Mouse (Mus musculus) kidney, postnatal 14 days (tissue): ENCODE measurements at regions not wholly inside any gene's neighbourhood (a gene's known extent, or its start where the extent isn't known, plus 50 kb on each side); places are given as distances from the start of the nearest gene placed in this dataset.

Experiments used
- DNase-seq: peaks from one replicate; pipeline ENCODE4 v3.0.0; 2022; ENCODE audit warnings: mixed read lengths

DNA sequence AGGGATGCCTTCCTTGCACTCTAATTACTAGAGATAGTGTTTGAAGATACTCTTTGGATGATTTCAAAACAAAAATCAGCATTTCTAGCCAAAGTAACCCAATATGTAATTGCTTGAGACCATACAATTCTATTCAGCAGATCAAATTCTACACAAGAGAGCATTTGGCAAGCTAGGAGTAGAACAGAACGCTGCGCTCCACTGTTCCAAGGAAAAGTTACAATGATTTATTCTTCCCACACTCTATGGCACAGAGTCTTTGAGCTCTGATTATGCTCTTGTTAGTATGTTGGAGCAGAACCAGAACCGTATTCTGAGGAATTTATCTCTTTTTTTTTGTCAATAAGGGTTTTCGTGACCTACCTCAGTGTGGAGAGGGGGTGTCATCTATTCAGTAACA lies 130.2 kb upstream of the Itga1 start:
- DNase-seq: no peak

DNA sequence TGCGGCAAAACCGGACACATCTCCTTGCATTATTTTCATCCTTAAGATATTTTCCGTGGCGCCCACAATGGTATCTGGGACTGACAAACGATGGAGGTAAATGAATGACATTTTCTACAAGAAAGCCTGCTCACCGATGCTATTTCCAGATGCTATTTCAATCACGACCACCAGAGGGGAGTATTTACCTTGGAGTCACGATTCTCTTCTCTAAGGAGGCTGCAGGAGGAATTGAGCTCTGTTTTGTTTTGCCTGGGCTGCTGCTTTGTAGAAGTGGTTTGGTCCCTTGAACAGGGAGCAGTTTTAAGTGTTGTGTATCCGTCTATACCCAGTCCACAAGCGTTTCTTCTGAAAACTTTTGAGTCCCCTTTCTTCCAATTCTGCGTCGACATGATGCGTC lies 128.7 kb upstream of the Itga1 start:
- peak; percentile 71 for DNase-seq

DNA sequence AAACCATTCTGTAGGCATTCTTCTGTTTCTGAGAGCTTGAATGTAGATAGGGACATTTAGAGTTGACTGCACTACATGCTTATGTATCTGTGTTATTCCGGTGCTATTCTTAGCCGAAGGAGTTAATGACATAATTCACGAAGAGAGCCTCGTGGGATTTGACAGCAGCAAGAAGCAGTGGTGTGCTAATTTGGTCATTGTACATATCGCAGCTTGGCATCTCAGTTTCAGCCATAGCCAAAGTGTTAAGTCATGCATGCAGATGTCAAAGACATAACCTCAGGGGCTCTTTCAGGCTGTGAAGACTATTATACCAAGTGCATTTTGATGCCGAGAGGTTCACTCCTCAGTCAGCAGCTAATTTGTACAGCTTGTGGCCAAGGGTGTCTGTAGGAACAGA lies 125.1 kb upstream of the Itga1 start:
- no peak for DNase-seq

DNA sequence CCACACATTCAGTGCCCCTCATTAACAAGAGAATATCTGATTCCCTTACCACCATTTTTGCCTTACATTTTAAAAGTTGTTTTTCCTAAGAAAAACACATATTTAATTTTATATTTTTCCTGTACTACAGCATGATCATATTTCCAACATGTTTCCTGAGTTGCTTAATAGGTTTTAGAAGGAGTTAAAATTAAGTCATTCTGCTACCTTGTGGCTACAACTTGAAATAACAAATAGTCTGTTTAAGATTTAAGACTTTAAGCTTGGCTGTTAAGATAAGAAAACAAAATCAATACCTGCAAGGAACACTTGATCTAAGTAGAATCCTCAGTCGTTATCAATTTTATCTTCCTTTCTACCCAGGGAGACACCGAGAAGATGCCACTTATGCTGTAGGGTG lies 117.9 kb upstream of the Itga1 start:
- DNase-seq: no peak

DNA sequence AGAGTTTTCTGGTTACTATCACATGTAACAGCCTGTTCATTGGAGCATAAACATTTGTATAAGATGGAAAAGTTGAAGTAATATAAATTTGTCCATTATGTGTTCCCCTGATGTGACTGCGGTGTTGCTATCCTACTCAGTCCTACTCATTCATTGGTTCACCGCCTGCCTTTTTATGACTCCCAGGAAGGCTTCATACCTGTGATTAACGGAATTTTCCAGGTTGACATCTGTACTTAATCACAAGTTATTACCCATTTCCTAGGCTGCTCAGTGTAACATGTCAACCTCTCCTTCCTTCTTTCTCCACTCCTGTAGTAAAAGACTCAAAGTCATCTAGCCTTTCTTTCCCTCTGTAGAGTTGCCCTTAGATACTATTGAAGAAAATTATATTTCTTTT lies 109.5 kb upstream of the Itga1 start:
- no peak for DNase-seq

DNA sequence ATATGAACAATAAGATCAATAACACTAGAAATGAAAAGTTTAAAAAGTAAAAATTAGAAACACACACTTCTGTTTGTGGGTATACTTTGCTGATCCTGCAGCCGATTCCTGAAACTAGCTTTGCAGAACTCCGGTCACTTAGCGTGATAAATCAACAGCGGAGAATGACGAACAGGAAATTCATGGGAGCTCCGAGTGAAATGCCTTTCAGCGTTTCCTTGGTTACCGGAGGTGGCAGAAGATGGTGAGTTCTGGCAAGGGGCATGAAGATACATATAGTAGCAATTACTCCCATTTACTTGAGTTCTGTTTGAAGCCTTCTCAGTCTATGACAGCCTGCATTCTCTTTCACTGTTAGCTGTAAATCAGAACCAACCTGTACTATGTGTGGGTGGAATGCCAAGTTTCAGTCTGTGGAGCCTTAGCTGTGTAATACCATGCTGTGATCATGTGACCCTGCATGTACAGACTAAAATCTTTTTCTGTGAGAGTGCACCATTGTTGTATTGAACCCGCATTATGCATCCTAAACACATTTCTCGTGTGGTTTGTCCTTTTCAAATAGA lies 109.0 kb upstream of the Itga1 start:
- peak; percentile 30 for DNase-seq

DNA sequence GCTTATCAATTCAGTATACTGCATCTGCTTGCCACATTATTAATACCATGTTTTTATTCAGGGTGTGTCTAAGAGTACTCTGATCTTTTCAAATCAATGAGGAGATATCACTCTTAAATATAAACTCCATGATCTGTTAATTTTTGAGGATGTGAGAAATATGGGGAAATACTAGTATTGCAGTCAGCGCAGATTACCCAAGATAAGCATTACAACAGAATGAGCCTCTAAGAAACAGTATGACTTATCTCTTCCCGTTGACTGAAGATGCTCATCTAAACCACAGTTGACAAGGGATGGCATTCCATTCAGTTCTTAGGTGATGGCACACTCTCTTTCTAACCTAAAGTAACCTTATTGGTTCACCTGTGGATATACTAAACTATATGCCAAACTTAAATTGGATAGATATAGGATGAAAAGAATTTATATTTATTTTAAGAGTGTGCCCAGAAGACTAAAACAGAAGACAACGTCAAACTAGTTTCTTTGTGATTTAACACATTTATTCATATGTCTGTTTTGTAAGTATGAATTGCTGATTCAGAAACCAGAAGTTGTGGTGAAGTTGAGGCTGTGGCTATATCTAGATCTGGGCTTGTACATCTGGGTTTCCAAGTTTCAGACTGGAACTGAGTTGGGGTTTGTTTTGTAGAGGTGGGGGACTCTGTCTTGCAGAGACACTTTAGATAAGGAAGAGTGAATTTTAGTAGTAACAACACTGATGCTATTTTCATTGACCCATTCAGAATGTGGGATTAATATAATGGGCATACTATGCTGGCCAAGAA lies 107.8 kb upstream of the Itga1 start:
- no peak for DNase-seq

DNA sequence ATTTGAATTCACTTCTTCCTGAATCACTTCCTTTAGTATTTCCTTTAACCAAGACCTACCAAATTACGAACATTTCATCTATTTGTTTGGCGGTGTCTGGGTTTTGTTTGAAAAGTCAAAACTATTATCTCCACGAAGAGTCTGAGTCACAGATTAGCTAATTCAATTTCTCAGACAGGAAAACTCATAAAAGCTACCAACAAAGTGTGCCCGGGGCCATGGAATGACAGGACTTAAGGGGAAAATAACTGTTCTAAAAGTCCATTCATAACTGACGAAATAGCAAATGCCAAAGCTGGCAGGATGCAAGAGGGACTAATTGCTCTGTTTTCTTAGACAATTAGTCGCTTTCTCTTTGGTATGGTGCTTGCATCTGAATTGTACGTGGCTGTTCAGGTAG lies 105.0 kb upstream of the Itga1 start:
- no peak for DNase-seq

DNA sequence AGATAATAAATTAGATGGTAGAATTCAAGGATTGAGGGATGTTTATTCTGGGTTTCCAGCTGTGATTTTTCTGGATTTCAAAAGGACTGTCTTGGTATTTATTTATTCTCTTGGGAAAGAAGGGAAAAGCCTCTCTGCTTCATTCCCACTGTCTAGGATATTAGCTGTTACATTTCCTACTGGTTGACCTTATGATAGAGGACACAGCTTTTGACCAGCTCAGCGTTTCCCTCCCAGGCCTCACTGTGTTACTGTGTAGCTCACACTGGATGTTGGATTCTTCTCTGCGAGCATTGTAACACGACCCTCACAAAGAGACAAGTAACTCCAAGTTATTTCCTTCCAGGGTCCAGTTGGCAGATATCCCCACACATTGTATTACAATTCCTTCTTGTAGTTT lies 97.4 kb upstream of the Itga1 start:
- peak; percentile 67 for DNase-seq

DNA sequence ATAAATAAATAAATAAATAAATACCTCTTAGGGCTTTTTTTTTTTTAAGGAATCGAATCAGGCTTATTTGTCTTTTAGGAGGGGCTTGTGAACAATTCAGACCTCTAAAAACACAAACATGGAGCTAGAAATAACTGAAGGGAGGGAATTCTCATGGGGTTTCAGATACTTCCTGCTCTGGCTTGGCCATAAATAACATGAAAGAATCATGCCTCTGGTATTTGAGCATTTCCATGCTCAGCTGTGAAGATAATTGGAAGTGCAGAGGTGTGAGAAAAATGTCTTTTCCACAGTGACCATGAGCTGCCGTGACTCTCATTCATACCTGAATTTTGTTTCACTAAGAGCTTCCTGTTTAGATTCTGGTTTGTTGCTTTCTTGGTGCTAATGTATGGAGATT lies 86.3 kb upstream of the Itga1 start:
- DNase-seq: peak; percentile 5

DNA sequence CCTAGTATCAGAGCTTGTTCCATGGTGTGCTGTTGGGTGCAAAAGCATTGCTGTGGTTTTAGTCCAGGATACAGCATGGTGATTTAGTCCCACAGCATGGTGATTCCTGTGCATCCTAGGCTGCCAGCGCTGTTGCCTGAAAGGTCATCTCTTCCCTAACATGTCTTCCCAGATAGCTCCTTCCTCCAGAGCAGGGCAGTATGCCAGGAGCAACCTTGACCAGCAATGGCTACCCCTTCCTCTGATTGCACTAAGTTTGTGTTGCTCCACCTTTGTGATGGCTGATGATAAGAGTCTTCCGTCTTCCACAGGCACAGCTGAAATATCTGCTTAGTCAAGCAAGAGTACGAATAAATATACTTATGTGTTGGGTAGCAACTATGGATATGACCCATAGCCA lies 85.6 kb upstream of the Itga1 start:
- DNase-seq: no peak

DNA sequence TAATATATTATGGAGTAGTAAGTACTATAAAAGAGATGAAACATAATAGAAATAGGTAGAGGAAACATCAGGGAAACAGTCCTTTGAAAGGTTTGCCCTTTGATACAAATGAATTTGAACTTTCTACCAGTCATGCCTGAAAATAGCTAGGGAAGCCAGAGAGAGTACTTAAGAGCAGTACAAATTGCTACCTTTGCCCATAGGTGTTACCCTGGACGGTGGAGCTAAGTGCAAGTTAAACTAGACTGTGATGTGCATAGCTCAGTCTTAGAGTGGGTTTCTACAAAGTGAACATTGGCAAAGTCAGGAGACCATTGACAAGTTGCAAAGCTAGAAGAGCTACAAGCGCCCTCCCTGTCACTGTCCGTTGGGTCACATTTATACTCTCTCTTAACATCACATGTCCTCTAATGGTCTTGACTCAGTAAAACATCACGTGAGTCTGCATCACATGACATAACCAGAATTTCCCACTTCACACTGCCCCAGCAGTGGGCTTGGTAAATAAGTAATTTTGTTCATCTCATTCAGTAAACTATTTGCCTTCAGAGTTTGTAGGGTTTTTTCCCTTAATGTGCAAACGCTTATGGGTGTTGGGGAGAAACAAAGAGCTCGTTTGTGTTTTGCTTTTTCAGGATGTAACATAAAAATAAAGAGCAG lies 80.6 kb upstream of the Itga1 start:
- no peak for DNase-seq

DNA sequence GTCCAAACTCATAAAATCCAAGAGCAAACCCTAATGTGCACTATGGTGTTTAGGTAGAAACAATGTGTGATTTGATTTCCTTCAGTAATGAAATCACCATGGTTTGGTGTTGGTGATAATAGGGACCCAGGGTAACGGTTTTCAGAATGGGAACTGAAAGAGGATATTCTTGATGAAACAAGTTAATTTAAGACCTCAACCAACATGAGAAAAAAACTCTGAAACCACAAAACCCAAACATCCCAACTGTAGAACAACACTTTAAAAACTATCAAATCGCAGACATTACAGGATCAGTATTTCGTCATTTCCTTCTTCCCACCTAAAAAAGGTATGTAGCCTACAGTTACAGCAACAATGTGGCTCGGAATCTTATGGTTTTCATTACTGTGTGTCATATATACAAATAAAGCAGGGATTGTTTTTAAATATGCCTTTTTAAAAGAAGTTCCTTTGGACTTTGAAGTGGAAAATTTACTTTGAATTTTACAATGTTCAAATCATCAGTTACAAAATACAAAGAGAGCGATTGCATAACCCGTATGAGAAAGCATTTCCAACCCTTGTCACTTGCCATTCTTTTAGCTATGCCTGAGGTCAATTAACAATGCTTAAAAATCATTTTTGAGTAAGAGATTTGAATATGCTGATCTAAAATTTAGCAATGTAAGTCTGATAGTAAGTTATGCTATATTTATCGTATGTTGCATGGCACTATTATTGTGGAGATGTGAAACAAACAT lies 76.6 kb upstream of the Itga1 start:
- no peak for DNase-seq

DNA sequence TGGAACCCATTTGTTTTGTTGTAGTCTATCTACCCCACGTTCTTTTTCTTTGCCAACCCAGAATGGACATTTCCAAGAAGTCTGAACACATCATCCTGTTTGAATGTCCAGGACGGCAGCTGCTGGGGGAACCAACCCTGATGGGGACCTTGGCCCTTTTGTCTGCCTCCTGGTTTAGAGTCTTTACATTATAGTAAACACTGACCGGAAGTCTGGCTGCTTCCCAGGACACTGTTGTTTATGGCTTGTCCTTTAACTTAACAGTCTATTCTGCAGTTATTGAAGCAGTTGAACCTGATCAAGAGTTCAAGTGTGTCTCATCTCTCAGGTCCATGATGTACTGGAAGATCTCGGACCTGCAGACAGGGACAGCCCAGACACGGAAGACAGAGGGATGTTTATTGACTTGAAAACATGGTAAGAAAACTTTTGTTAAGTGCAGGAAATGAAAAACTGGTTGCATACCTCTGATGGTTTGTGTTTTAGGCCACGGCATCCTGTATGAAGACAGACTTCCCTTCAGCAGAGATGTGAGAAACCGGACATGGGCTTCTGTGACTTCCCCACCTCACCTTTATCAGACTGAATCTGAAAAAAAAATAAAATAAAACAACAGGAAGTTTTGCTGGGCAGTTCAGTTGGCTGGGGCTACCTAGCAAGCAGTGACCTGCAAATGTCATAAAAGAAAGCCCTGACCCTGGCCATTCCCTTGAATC lies 69.7 kb upstream of the Itga1 start:
- DNase-seq: no peak

DNA sequence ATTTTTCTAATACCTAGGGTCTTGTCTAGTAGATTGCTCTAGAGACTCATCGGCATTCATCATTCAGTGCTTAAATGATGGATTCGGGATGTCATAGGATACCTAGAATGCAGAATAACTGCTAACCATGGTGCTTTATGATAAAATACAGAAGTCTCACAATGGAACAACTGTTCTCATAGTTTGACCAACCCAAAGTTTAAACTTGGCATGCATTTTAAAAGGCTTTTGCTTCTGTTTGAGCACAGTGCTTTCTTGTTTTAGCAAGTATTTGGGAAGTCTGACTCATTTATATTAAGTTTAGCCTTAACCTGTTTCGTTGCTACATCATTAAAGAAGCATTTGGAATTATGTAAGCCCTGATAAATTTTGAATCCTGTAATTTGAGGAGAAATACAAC lies 64.2 kb upstream of the Itga1 start:
- no peak for DNase-seq

DNA sequence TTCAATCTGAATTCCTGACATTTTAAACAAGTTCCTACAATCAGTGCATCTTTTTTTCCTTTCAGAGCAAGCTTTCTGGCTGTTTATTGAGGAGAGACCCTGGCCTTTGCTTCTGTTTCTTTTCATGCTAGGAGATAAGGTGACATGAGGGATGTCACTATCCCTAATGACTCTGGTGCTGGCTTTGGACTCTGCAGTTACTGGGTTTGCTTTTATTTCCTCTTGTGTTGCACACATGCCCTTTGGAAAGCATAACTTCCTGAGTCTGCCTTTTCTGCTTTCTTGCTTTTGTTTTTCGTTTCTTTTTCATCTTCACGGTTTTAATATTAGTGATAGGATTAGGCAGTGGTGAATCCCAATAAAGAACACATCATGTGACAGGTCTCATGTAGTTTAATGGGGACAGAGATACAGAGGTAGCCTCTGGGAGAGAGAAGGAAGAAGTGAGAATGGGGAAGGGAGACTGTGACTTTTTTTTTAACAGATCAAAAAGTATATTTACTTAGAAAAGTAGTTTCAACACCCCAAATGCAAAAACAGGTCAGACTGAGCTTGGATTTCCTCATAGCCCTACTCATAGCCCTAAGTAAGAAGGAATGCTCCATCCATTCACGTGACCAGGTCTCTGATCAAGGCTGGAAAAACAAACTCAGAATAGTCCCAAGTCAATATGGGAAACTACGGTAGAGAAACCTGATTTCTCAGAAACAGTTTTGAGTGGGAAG lies 61.1 kb upstream of the Itga1 start:
- DNase-seq: no peak

DNA sequence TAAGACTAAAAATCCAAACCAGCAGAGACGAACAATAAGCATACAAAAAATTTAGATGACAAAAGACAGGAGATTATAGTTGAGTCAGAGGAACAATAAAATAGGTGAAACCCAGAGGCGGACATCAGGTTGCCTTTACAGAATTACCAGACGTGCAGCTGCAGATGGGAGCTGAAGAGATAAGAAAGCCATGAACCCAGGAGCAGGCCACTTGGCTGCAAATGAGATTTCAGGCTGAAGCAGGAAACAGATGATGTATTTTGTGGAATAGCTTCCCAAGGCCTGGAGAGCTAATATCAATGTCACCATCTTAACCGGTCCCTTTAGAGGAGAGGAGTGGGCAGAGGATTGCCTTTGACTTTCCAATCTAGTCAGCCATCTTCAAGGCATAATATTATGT lies 57.6 kb upstream of the Itga1 start:
- no peak for DNase-seq
